Mouse (Mus musculus) kidney, postnatal 0 days (tissue): ENCODE results near the gene Svep1. TPM values are rescaled to one million over a fixed set of nuclear protein-coding genes. Genes with fewer than 3 reads are reported as not detected.

ENCODE experiments used
- ATAC-seq: fragments of 200-750 bp; cut with Nextera tagmentation; replicated peaks from 2 replicates; pipeline ENCODE4 v1.8.0; 2017; ENCODE audit warnings: low read depth, moderate number of reproducible peaks, moderate TSS enrichment, moderate library complexity; ENCODE audit not compliant: low FRiP score
- DNase-seq: peaks from one replicate; pipeline ENCODE4 v3.0.0-alpha.2; 2016; ENCODE audit warnings: low spot score
- H3K27ac ChIP-seq: fragments of 300-500 bp; sonication (generic); 2 replicates; pipeline ENCODE4 v1.5.1; 2014; ENCODE audit warnings: mild to moderate bottlenecking
- H3K27me3 ChIP-seq: fragments of 300-500 bp; sonication (generic); 2 replicates; pipeline ENCODE4 v1.6.1; 2014; ENCODE audit warnings: low read length, mixed read lengths; ENCODE audit not compliant: insufficient read depth
- H3K36me3 ChIP-seq: fragments of 300-500 bp; sonication (generic); 2 replicates; pipeline ENCODE4 v1.6.1; 2014; ENCODE audit warnings: low read length, mixed read lengths; ENCODE audit not compliant: insufficient read depth
- H3K4me1 ChIP-seq: fragments of 300-500 bp; sonication (generic); replicated peaks from 2 replicates; pipeline ENCODE4 v1.6.1; 2014; ENCODE audit warnings: antibody characterized with exemption, low read length, mixed read lengths; ENCODE audit not compliant: insufficient read depth
- H3K4me2 ChIP-seq: fragments of 300-500 bp; sonication (generic); 2 replicates; pipeline ENCODE4 v1.6.1; 2014; ENCODE audit warnings: mild to moderate bottlenecking, low read length, moderate library complexity, mixed read lengths
- H3K4me3 ChIP-seq: fragments of 300-500 bp; sonication (generic); replicated peaks from 2 replicates; pipeline ENCODE4 v1.5.1; 2014; ENCODE audit warnings: low read depth, low read length
- H3K9ac ChIP-seq: fragments of 300-500 bp; sonication (generic); 2 replicates; pipeline ENCODE4 v1.6.1; 2014; ENCODE audit warnings: low read depth, low read length
- H3K9me3 ChIP-seq: fragments of 300-500 bp; sonication (generic); replicated peaks from 2 replicates; pipeline ENCODE4 v1.6.1; 2016; ENCODE audit warnings: low read length, inconsistent platforms, mixed read lengths
- CTCF ChIP-seq: IDR thresholded peaks from 2 replicates; pipeline ENCODE4 v1.5.1; 2016; ENCODE audit warnings: antibody characterized with exemption, low read depth, mild to moderate bottlenecking, moderate library complexity
- WGBS: fragments of 180-500 bp; shearing (Covaris S2); extraction: QIAGEN DNeasy Blood & Tissue Kit; methylation state at CpG from one replicate; pipeline ENCODE4 v1.1.7; 2014; 5-methylcytosine and 5-hydroxymethylcytosine counted together
- polyA plus RNA-seq: library from polyadenylated mRNA; unstranded; fragments of >200 nt; fragmentation: Nextera tagmentation; extraction: Ambion mirVana; gene quantifications from 2 replicates; pipeline ENCODE4 v1.2.1, GENCODE M21; 2015

Gene Svep1
- polyA plus RNA-seq, 1 experiment from 2014 or later, result 2.5 TPM

DNA sequence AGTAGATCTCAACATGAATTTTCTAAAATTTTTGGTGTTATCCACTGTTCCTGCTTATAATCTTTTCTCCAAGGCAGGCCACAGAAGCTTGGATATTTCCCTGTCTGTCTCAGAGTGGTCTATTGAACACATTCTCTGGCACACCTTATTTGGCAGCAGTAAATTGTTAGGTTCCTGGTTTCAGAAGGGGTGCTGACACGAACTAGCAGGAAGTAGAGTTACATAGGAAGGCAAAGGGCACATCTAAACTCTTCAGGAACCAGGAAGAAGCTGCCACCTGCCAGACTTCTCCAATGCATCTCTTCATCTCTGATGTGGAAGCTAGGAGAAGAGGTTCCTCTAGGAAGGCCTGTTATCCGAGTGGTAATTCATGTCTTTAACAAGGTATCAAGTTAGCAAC lies 141.9 kb downstream of the Svep1 start:
- ATAC-seq (no peak), DNase-seq (no peak)
- Histone ChIP-seq H3K4me2 (no peak overlapping the region), H3K36me3 (no peaks in the 10 kb centered on the region), H3K4me1 (no peaks in the 10 kb centered on the region), H3K4me3 (no peak overlapping the region), H3K27me3 (no peaks in the 10 kb centered on the region), H3K9me3 (no peaks in the 10 kb centered on the region), H3K27ac (no peak overlapping the region), H3K9ac (no peak overlapping the region)
- no peak for TF ChIP-seq CTCF
- WGBS, result 60% methylated on average over 2 of the region's 2 CpGs

DNA sequence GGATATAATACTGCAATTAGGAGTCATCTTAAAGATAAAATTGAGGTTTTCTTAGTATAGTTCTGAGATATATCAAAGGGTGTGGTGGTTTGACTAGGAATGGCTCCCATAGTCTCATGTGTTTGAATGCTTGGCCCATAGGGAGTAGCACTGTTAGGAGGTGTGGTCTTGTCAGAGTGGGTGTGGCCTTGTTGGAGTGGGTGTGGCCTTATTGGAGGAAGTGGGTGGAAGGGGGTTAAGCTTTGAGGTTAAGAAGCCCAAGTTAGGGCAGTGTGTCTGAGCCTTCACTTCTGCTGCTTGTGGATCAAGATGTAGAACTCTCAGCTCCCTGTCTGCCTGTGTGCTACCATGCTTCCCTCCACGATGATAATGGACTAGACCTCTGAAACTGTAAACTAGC lies 143.7 kb downstream of the Svep1 start:
- no peaks in the 10 kb centered on the region for H3K9me3 ChIP-seq
- no peaks in the 10 kb centered on the region for H3K4me1 ChIP-seq
- no peak overlapping the region for H3K4me3 ChIP-seq
- no peak overlapping the region for H3K27ac ChIP-seq
- no peak for ATAC-seq
- H3K9ac ChIP-seq, result no peak overlapping the region
- no peaks in the 10 kb centered on the region for H3K36me3 ChIP-seq
- H3K4me2 ChIP-seq, result no peak overlapping the region
- no peak for DNase-seq
- WGBS, result 85% methylated on average over 1 of the region's 1 CpGs
- TF ChIP-seq CTCF, result no peak
- no peaks in the 10 kb centered on the region for H3K27me3 ChIP-seq

DNA sequence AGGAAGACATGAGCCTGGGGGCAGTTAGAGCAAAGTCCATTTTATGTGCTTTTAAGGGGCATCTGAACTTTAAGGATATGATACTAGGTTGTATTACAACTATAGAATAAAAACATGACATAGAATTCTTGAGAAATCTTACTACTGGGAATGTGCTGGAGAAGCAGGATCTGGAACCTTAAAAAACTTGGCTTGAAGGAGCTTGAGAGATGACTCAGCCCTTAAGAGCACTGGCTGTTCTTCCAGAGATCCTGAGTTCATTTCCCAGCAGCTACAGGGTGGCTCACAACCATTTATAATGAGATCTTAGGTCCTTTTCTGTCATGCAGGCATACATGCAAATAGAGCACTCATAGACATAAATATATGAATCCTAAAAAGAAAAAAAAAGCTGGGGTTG lies 151.0 kb downstream of the Svep1 start:
- Histone ChIP-seq H3K9me3 (no peaks in the 10 kb centered on the region), H3K9ac (no peak overlapping the region), H3K4me1 (no peaks in the 10 kb centered on the region), H3K36me3 (no peaks in the 10 kb centered on the region), H3K4me3 (no peak overlapping the region), H3K4me2 (no peak overlapping the region), H3K27ac (no peak overlapping the region), H3K27me3 (no peaks in the 10 kb centered on the region)
- DNase-seq (no peak), ATAC-seq (no peak)
- no peak for TF ChIP-seq CTCF

DNA sequence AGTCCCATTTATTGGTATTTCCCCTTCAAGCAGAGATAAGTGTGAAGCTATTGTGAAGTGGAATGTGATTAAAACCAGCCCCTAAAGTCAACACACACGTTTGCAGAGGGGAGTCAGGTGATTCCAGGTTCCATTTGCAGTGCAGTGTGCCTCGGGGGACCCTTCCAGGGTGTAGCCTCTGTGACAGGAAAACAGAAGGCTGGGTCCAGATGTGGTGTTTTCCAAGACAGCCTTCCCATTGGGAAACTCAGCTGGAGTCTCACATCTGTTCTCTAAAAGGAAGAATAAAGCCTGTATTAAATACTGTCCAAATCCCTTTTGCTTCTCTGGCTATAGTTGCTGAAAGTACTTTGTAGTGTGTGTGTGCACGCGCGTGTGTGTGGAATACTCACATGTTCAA lies 152.2 kb downstream of the Svep1 start:
- Histone ChIP-seq H3K4me1 (no peaks in the 10 kb centered on the region), H3K9ac (no peak overlapping the region), H3K9me3 (no peaks in the 10 kb centered on the region), H3K36me3 (no peaks in the 10 kb centered on the region), H3K4me2 (no peak overlapping the region), H3K27me3 (no peaks in the 10 kb centered on the region), H3K27ac (no peak overlapping the region), H3K4me3 (no peak overlapping the region)
- no peak for DNase-seq
- 76% methylated on average over 5 of the region's 5 CpGs for WGBS
- no peak for TF ChIP-seq CTCF
- ATAC-seq, result no peak

DNA sequence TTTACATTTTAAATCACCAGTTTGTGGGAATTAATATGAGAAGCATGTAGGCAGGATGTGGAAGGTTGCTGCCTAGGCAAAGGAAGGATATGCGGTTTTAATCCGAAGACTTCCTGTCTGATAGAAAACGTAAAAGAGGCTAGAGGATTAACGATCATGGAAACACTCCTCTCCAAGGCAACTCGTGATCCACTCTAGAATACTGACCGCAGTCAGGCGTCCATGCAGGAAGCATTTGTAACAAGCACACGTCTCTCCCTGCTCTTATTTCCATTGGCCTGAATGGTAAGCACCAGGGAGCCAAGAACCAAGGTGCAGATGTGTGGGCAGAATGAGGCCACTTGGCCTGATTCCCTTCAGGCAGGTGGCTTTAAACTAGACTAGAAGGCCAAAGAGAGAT lies 155.9 kb downstream of the Svep1 start:
- TF ChIP-seq CTCF, result no peak
- Histone ChIP-seq H3K27me3 (no peaks in the 10 kb centered on the region), H3K9ac (no peak overlapping the region), H3K4me3 (no peak overlapping the region), H3K4me1 (no peaks in the 10 kb centered on the region), H3K27ac (no peak overlapping the region), H3K36me3 (no peaks in the 10 kb centered on the region), H3K4me2 (no peak overlapping the region), H3K9me3 (no peaks in the 10 kb centered on the region)
- DNase-seq, result peak; percentile 11
- 40% methylated on average over 8 of the region's 8 CpGs for WGBS
- ATAC-seq, result no peak

DNA sequence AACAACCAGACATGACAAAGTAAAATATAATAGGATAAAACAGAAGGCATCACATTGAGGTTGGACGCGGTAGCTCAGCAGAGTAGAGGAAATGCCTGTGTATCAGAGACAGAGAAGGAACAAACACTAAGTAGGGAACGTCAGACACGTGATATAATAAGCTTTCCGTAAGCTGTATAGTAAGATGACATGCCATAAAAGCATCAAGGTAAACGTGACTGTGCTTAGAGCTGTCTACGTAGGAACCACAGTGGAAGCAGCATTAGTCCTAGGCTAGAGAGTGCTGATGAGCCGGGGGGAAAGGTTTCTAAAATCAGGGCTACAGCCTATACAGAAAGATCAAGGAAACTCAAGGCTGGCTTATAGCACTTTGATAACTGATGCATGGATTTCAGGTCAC lies 156.4 kb downstream of the Svep1 start:
- Histone ChIP-seq H3K9me3 (no peaks in the 10 kb centered on the region), H3K27me3 (no peaks in the 10 kb centered on the region), H3K4me1 (no peaks in the 10 kb centered on the region), H3K36me3 (no peaks in the 10 kb centered on the region), H3K9ac (no peak overlapping the region), H3K4me3 (no peak overlapping the region), H3K27ac (no peak overlapping the region), H3K4me2 (no peak overlapping the region)
- no peak for TF ChIP-seq CTCF
- DNase-seq, result no peak
- no peak for ATAC-seq
- WGBS, result 70% methylated on average over 8 of the region's 8 CpGs

DNA sequence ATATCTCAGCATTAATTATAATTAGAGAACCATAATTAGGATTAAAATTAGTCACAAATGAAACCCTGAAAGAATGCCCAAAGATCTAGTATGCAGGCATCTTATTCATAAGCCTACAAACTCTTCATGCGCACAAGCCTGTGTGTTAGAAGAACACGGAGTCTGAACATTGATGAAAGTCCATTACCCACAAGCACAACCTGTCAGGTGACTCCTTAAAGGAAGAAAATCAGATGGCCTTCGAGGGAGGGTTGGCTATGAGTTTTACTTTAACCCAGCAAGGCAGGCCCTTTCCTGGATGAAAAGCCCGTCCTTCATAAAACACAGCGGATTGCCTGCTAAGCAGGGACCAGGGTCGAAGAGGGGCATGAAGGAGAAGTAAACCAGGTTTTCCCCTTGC lies 161.8 kb downstream of the Svep1 start:
- Histone ChIP-seq H3K36me3 (no peaks in the 10 kb centered on the region), H3K4me2 (no peak overlapping the region), H3K4me3 (no peak overlapping the region), H3K27me3 (no peaks in the 10 kb centered on the region), H3K4me1 (no peaks in the 10 kb centered on the region), H3K27ac (no peak overlapping the region), H3K9me3 (no peaks in the 10 kb centered on the region), H3K9ac (no peak overlapping the region)
- no peak for TF ChIP-seq CTCF
- ATAC-seq, result peak; percentile 49
- DNase-seq, result no peak
- 72% methylated on average over 6 of the region's 6 CpGs for WGBS
